Mouse (Mus musculus) liver, embryonic 12.5 days (tissue): ENCODE results near the gene Dstyk. TPM values are rescaled to one million over a fixed set of nuclear protein-coding genes. Genes with fewer than 3 reads are reported as not detected.
A peak's percentile ranks its signal among the peaks of the same experiment; 100 is the strongest.

Experiments used
- ATAC-seq: fragments of 200-750 bp; cut with Nextera tagmentation; 2 replicates; pipeline ENCODE4 v1.8.0; 2017; ENCODE audit warnings: moderate number of reproducible peaks, mild to moderate bottlenecking, moderate library complexity
- H3K27ac ChIP-seq: fragments of 300-500 bp; sonication (generic); 2 replicates; pipeline ENCODE4 v1.5.1; 2016; ENCODE audit warnings: mild to moderate bottlenecking
- H3K27me3 ChIP-seq: fragments of 300-500 bp; sonication (generic); replicated peaks from 2 replicates; pipeline ENCODE4 v1.6.1; 2016; ENCODE audit warnings: mild to moderate bottlenecking, moderate library complexity
- H3K36me3 ChIP-seq: fragments of 300-500 bp; sonication (generic); 2 replicates; pipeline ENCODE4 v1.6.1; 2016; ENCODE audit warnings: mild to moderate bottlenecking, moderate library complexity
- H3K4me1 ChIP-seq: fragments of 300-500 bp; sonication (generic); 2 replicates; pipeline ENCODE4 v1.6.1; 2016
- H3K4me2 ChIP-seq: fragments of 300-500 bp; sonication (generic); 2 replicates; pipeline ENCODE4 v1.6.1; 2016; ENCODE audit warnings: mild to moderate bottlenecking, moderate library complexity
- H3K4me3 ChIP-seq: fragments of 300-500 bp; sonication (generic); 2 replicates; pipeline ENCODE4 v1.5.1; 2016; ENCODE audit warnings: mild to moderate bottlenecking, moderate library complexity
- H3K9ac ChIP-seq: fragments of 300-500 bp; sonication (generic); 2 replicates; pipeline ENCODE4 v1.6.1; 2016; ENCODE audit warnings: mild to moderate bottlenecking, moderate library complexity
- H3K9me3 ChIP-seq: fragments of 300-500 bp; sonication (generic); replicated peaks from 2 replicates; pipeline ENCODE4 v1.6.1; 2016; ENCODE audit warnings: mild to moderate bottlenecking, moderate library complexity
- WGBS: fragments of 180-500 bp; shearing (Covaris S2); methylation state at CpG from one replicate; pipeline ENCODE4 v1.1.7; 2016; ENCODE audit not compliant: insufficient replicate concordance; 5-methylcytosine and 5-hydroxymethylcytosine counted together
- polyA plus RNA-seq: library from polyadenylated mRNA; unstranded; fragments of >200 nt; fragmentation: Nextera tagmentation; extraction: Ambion mirVana; gene quantifications from 2 replicates; pipeline ENCODE4 v1.2.1, GENCODE M21; 2016

The Dstyk gene
- polyA plus RNA-seq, 1 experiment from 2014 or later = 5.8 TPM

- Histone ChIP-seq H3K9me3 (no peaks in the 10 kb centered on the region), H3K27ac (peak overlapping the region; percentile 92), H3K27me3 (peaks cover 21% of the 10 kb centered on the region), H3K4me1 (peaks cover 67% of the 10 kb centered on the region), H3K9ac (peak overlapping the region; percentile 89), H3K4me3 (peak overlapping the region; percentile 75), H3K4me2 (peak overlapping the region; percentile 96), H3K36me3 (peaks cover 15% of the 10 kb centered on the region)
- peak; percentile 84 for ATAC-seq
- 22% methylated on average over 15 of the region's 15 CpGs for WGBS
Observed at GRCm38 (mm10) chr1:132389886-132390585, 27.3 kb upstream of the Dstyk start.

GRCm38 (mm10) chr1:132390691-132391579 lies 26.4 kb upstream of the Dstyk start, which contains the start of gene Tmcc2:
TSS of gene Tmcc2 (minus strand) at chr1:132391281.
- Histone ChIP-seq H3K4me3 (peak within 1 kb of the TSS; percentile 75), H3K4me1 (peaks cover 58% of the 10 kb centered on the region), H3K27me3 (peaks cover 24% of the 10 kb centered on the region), H3K36me3 (peaks cover 11% of the 10 kb centered on the region), H3K27ac (peak within 1 kb of the TSS; percentile 92), H3K9ac (peak within 1 kb of the TSS; percentile 89), H3K9me3 (no peaks in the 10 kb centered on the region), H3K4me2 (peak within 1 kb of the TSS; percentile 96)
- no peak for ATAC-seq
- 1% methylated on average over 47 of the region's 50 CpGs for WGBS

- peak overlapping the region; percentile 96 for H3K4me2 ChIP-seq
- WGBS = under 1% methylated on average over 50 of the region's 54 CpGs
- peak overlapping the region; percentile 92 for H3K27ac ChIP-seq
- peaks cover 5% of the 10 kb centered on the region for H3K36me3 ChIP-seq
- ATAC-seq = peak; percentile 83
- H3K9me3 ChIP-seq = no peaks in the 10 kb centered on the region
- peak overlapping the region; percentile 89 for H3K9ac ChIP-seq
- H3K27me3 ChIP-seq = peaks cover 24% of the 10 kb centered on the region
- H3K4me3 ChIP-seq = peak overlapping the region; percentile 75
- H3K4me1 ChIP-seq = peaks cover 52% of the 10 kb centered on the region
Observed at GRCm38 (mm10) chr1:132391580-132392022, 25.8 kb upstream of the Dstyk start.

GRCm38 (mm10) chr1:132392872-132393271 lies 24.5 kb upstream of the Dstyk start:
- H3K36me3 ChIP-seq = no peaks in the 10 kb centered on the region
- 70% methylated on average over 5 of the region's 5 CpGs for WGBS
- peaks cover 24% of the 10 kb centered on the region for H3K27me3 ChIP-seq
- no peak for ATAC-seq
- no peak overlapping the region for H3K4me2 ChIP-seq
- no peak overlapping the region for H3K4me3 ChIP-seq
- H3K9me3 ChIP-seq = 0 out of 2 replicates have a peak, but pooled peaks cover 5% of the 10 kb centered on the region
- H3K4me1 ChIP-seq = peaks cover 40% of the 10 kb centered on the region
- H3K27ac ChIP-seq = no peak overlapping the region
- no peak overlapping the region for H3K9ac ChIP-seq

- no peak overlapping the region for H3K4me3 ChIP-seq
- no peak overlapping the region for H3K27ac ChIP-seq
- peaks cover 24% of the 10 kb centered on the region for H3K27me3 ChIP-seq
- H3K9ac ChIP-seq = no peak overlapping the region
- no peaks in the 10 kb centered on the region for H3K36me3 ChIP-seq
- 0 out of 2 replicates have a peak, but pooled peaks cover 7% of the 10 kb centered on the region for H3K9me3 ChIP-seq
- ATAC-seq = no peak
- no peak overlapping the region for H3K4me2 ChIP-seq
- WGBS = 60% methylated on average over 2 of the region's 2 CpGs
- H3K4me1 ChIP-seq = peaks cover 28% of the 10 kb centered on the region
Observed at GRCm38 (mm10) chr1:132396705-132397104, 20.6 kb upstream of the Dstyk start.

- Histone ChIP-seq H3K4me2 (peak overlapping the region; percentile 29), H3K4me3 (no peak overlapping the region), H3K27me3 (0 out of 2 replicates have a peak, but pooled peaks cover 1% of the 10 kb centered on the region), H3K36me3 (no peaks in the 10 kb centered on the region), H3K27ac (peak overlapping the region; percentile 73), H3K4me1 (peaks cover 25% of the 10 kb centered on the region), H3K9ac (no peak overlapping the region), H3K9me3 (0 out of 2 replicates have a peak, but pooled peaks cover 12% of the 10 kb centered on the region)
- WGBS = 53% methylated on average over 1 of the region's 1 CpGs
- ATAC-seq = peak; percentile 94
Observed at GRCm38 (mm10) chr1:132400538-132400937, 16.8 kb upstream of the Dstyk start.

- peak; percentile 64 for ATAC-seq
- no peak overlapping the region for H3K4me2 ChIP-seq
- no peak overlapping the region for H3K4me3 ChIP-seq
- H3K9ac ChIP-seq = no peak overlapping the region
- WGBS = 77% methylated on average over 1 of the region's 1 CpGs
- H3K36me3 ChIP-seq = no peaks in the 10 kb centered on the region
- 0 out of 2 replicates have a peak, but pooled peaks cover 12% of the 10 kb centered on the region for H3K9me3 ChIP-seq
- no peaks in the 10 kb centered on the region for H3K27me3 ChIP-seq
- no peak overlapping the region for H3K27ac ChIP-seq
- H3K4me1 ChIP-seq = peaks cover 29% of the 10 kb centered on the region
Observed at GRCm38 (mm10) chr1:132401843-132402242, 15.5 kb upstream of the Dstyk start.

- H3K36me3 ChIP-seq = no peaks in the 10 kb centered on the region
- H3K9me3 ChIP-seq = 0 out of 2 replicates have a peak, but pooled peaks cover 3% of the 10 kb centered on the region
- peak; percentile 71 for ATAC-seq
- no peak overlapping the region for H3K9ac ChIP-seq
- WGBS = 39% methylated on average over 3 of the region's 3 CpGs
- no peak overlapping the region for H3K27ac ChIP-seq
- no peak overlapping the region for H3K4me2 ChIP-seq
- no peak overlapping the region for H3K4me3 ChIP-seq
- H3K4me1 ChIP-seq = peaks cover 21% of the 10 kb centered on the region
- no peaks in the 10 kb centered on the region for H3K27me3 ChIP-seq
Observed at GRCm38 (mm10) chr1:132410657-132411056, 6.7 kb upstream of the Dstyk start.

- Histone ChIP-seq H3K9ac (peak overlapping the region; percentile 24), H3K27ac (peak overlapping the region; percentile 94), H3K4me3 (peak overlapping the region; percentile 72), H3K27me3 (no peaks in the 10 kb centered on the region), H3K9me3 (no peaks in the 10 kb centered on the region), H3K4me2 (peak overlapping the region; percentile 74), H3K36me3 (no peaks in the 10 kb centered on the region; the same call in 1 of the 2 replicates), H3K4me1 (peaks cover 45% of the 10 kb centered on the region)
- ATAC-seq = no peak
- 37% methylated on average over 8 of the region's 8 CpGs for WGBS
Observed at GRCm38 (mm10) chr1:132416244-132416942, 962 bp upstream of the Dstyk start.

GRCm38 (mm10) chr1:132416943-132417290 lies 438 bp upstream of the Dstyk start:
- WGBS = 3% methylated on average over 6 of the region's 6 CpGs
- H3K4me3 ChIP-seq = peak overlapping the region; percentile 72
- no peaks in the 10 kb centered on the region; the same call in 1 of the 2 replicates for H3K36me3 ChIP-seq
- peak overlapping the region; percentile 94 for H3K27ac ChIP-seq
- ATAC-seq = no peak
- H3K9me3 ChIP-seq = no peaks in the 10 kb centered on the region
- H3K4me1 ChIP-seq = peaks cover 44% of the 10 kb centered on the region
- no peaks in the 10 kb centered on the region for H3K27me3 ChIP-seq
- peak overlapping the region; percentile 93 for H3K9ac ChIP-seq
- peak overlapping the region; percentile 74 for H3K4me2 ChIP-seq

GRCm38 (mm10) chr1:132420206-132420605 lies 2.9 kb downstream of the Dstyk start:
- H3K9ac ChIP-seq = no peak overlapping the region
- no peak for ATAC-seq
- whole genome bisulfite sequencing = 80% methylated on average over 2 of the region's 2 CpGs

More at GRCm38 (mm10) chr1:132420206-132420605, 2.9 kb downstream of the Dstyk start:
- H3K4me3 ChIP-seq = no peak overlapping the region
- H3K9me3 ChIP-seq = no peaks in the 10 kb centered on the region
- H3K36me3 ChIP-seq = peaks cover 5% of the 10 kb centered on the region
- no peaks in the 10 kb centered on the region for H3K27me3 ChIP-seq
- H3K4me1 ChIP-seq = peaks cover 44% of the 10 kb centered on the region
- H3K4me2 ChIP-seq = no peak overlapping the region; the same call in 1 of the 2 replicates
- no peak overlapping the region for H3K27ac ChIP-seq
